Mouse (Mus musculus): Measurements from ENCODE around the gene Shroom3. TPM values are rescaled to one million over a fixed set of nuclear protein-coding genes. Genes with fewer than 3 reads are reported as not detected.

Shroom3 gene
- total RNA-seq, 2 experiments from 2014 or later: not detected

DNA sequence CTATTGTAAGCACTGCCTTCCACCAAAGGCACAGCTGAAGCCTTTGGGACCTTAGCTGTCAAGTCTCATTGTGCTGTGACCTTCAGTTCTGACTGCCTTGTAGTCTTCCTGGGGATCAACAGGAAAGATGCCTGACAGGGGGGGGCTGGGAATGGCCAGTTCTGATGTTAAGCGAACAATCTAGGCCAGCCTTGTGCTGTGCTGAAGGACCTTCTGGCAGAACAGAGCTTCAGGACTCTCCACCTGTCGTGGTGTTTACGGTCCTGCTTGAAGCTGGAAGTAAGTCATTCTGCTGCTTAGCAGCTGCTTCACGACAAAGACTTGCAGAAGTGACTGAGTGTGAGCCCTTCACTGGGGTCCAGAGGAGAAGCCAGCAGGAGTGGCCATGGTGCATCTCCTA, 156.1 kb downstream of the Shroom3 start:
- no peak for ATAC-seq (replicated peaks; ENCODE audit: low FRiP score, poor library complexity, severe bottlenecking)

- ATAC-seq (replicated peaks; ENCODE audit: low FRiP score, poor library complexity, severe bottlenecking): no peak
Observed at GRCm38 (mm10) chr5:92841474-92841873, 158.2 kb downstream of the Shroom3 start.

DNA sequence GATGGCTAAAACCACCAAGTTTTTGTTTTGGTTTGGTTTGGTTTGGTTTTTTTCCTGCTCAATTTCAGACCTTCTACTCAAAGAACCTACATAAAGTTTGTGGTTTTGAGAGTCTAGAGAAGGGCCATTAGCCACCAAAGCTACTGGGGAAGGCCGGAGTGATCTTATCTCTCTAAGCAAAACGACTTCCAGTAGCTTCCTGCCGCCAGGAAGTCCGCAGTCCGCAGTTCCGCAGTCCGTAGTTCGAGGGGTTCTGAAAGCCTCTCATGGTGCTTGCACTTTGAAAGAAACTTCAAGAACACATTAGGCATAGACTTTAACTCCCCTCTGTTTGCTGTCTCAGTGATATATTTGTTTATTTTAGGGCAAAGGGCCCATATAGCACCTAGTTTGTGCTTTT, 159.2 kb downstream of the Shroom3 start:
- ATAC-seq (replicated peaks; ENCODE audit: low FRiP score, poor library complexity, severe bottlenecking): no peak

DNA sequence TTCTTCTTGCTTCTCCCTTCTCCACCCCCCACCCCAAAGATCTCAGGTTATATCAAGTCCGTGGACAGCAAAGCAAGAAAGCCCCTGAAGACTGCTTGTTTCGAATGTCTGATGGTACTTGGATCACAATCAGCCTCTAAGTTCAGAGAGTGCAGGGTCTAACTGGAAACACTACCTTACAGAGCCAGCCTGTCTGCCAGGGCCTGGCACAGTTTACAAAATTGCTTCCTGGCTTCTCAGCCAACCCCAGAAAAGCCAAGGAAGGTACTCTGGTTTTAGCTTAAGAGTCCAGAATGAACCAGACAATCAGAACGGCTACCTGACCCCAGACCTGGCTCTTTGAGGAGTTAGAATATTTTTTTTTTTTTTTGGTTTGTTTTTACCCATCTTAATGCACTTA, 159.6 kb downstream of the Shroom3 start:
- ATAC-seq (replicated peaks; ENCODE audit: low FRiP score, poor library complexity, severe bottlenecking): no peak

DNA sequence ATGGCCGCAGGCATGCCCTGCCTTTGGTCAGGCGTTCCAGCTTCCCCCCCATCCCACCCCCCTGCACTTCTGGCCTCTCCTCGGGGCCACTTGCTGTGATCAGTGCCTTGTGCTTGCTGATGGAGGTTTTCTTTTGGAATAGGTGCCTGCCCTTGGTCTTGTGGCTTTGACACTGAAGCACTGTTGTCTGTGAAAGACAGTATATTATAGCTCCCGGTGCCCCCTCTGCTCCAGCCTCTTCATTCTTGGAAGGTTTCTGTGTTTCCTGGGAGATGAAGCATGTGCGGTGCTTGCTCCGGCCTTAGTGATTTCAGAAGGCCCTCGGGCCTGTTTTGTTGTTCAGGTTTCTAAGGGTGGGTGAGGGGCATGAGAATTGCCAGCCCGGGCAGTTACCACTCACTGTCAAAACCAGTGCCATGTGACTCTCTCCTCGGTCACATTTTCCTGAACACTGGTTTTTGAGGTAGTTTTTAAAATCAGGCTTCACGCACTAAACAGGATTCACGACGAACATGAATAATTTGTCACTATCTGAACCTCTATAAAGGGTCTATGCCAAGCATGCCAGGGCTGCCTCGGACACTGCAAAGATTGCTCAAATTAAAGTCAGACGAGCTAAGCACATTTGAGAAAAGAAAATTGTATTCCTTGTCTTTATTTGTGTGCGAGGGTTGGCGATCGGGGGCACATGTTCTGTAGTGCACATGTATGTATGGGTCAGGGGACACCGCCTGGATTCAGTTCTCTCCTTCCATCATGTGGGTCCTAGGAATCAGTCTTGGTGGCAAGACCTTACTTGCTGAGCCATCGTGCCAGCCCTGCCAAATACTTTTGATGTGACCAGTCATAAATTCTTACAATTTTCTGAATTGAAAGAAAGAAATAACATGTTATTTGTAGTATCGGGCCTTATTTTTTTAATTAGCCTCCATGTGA, 160.9 kb downstream of the Shroom3 start:
- ATAC-seq (replicated peaks; ENCODE audit: low FRiP score, poor library complexity, severe bottlenecking): no peak

DNA sequence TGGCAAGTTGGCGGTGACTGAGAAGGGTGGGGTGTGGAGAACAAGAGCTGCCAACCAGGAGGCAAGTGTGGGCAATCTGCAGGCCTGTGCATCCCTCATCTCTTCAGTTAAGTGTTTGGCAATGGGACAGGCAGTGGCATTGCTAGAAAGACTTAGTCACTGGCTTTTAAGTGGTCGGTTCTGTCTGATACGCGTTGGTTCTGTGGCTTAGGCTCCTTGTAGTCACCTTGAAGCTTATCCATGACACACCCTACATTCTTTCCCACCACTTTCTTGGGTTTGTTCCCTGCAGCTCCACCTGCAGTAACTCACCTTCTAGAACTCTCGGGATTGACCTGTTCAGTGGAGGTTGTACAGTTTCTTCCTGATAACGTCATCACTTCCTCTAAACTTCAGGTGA, 166.5 kb downstream of the Shroom3 start:
- ATAC-seq (replicated peaks; ENCODE audit: low FRiP score, poor library complexity, severe bottlenecking): no peak

- ATAC-seq (replicated peaks; ENCODE audit: low FRiP score, poor library complexity, severe bottlenecking): no peak
Observed at GRCm38 (mm10) chr5:92850925-92851324, 167.7 kb downstream of the Shroom3 start.

- ATAC-seq (replicated peaks; ENCODE audit: low FRiP score, poor library complexity, severe bottlenecking): no peak
Observed at GRCm38 (mm10) chr5:92854983-92855382, 171.7 kb downstream of the Shroom3 start.

GRCm38 (mm10) chr5:92856346-92856745, 173.1 kb downstream of the Shroom3 start:
- ATAC-seq (replicated peaks; ENCODE audit: low FRiP score, poor library complexity, severe bottlenecking): no peak

- no peak for ATAC-seq (replicated peaks; ENCODE audit: low FRiP score, poor library complexity, severe bottlenecking)
Observed at GRCm38 (mm10) chr5:92857177-92857576, 173.9 kb downstream of the Shroom3 start.

DNA sequence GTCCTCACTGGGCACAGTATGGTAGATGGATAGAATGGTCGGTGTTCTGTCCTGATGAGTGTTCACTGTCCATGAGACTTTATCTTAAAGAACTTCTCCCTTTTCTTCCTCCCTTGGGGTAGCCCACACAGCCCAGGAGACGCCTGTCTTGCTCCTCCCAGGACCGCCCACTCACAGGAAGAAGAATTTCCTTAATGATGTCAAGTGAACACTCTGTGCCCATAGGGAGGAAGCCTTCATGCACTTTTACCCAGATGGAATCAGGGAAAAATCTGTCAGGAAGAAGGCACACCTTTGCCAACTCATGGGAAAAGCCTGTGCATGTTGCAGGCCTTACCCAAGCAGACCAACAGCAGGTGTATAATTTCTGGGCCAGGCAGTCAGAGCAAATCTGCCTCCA, 174.9 kb downstream of the Shroom3 start:
- ATAC-seq (replicated peaks; ENCODE audit: low FRiP score, poor library complexity, severe bottlenecking): no peak

DNA sequence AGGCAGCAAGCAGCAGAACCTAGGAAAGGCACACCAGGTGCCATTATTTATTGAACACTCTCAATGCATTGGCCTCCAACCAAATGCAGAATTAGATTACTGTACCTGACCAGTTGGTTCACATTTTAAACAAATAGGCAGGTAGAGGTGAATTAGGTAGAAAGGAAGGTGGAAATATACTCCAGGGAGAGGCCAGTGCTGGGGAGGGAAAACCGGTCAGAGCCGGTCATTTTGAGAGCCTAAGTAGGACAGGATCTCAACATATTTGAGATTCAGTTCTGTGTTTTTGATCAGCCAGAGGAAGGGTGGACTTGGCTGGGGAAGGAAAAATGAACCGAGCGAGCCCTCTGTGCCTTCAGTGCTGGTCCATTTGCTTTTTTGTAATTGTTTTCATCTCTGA, 175.3 kb downstream of the Shroom3 start:
- ATAC-seq (replicated peaks; ENCODE audit: low FRiP score, poor library complexity, severe bottlenecking): no peak

DNA sequence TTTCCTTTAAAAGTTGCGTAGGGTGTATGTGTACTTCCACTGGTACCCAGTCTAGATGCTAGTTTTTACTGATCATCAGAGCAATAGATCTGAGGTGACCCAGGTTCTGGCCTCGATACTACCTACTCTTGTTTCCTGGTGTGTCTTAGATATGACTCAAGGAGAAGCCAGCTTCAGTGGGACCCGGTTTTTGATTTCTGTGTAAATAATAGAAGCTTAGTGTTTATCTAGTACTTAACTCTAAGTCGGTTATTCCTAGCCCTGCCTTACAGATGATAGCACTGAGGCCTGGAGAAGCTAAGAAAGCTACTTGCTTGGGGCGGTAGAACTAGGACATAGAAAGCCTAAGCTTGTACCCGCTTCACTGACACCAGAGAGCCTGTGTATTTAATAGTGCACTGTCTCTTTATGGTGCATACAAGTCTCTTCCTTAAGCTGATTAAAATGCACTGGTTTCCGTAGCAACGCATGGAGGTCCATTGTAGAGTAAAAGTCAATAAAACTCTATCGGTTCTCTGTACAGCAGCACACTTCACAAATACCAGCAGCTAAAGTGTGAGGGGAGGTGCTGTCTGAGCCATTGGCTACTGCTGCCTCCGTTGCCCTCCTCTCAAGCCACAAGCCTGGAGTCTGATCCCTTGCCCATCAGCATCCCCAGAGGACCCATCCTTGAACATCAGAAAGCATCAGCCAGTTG, 178.3 kb downstream of the Shroom3 start:
- ATAC-seq (replicated peaks; ENCODE audit: low FRiP score, poor library complexity, severe bottlenecking): no peak

GRCm38 (mm10) chr5:92865090-92865489, 181.9 kb downstream of the Shroom3 start:
- no peak for ATAC-seq (replicated peaks; ENCODE audit: low FRiP score, poor library complexity, severe bottlenecking)

DNA sequence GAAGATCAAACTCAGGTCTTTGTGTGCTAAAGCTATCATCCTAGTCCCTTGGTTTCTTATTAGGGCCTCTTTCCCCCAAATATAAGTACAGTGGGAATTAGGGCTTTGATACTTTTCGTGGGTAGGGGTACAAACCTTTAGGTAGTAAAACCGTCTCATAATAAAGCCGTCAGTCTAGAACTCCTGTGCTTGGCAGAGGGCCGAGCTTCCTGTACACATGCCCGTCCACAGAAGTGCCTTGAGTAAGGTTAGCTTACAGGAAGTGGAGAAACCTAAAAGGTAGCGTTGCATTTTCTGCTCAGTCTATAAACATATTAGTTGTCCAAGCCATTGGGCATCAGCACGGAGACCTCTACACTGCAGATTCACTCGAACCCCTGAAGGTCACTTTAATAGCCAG, 183.3 kb downstream of the Shroom3 start:
- ATAC-seq (replicated peaks; ENCODE audit: low FRiP score, poor library complexity, severe bottlenecking): no peak

DNA sequence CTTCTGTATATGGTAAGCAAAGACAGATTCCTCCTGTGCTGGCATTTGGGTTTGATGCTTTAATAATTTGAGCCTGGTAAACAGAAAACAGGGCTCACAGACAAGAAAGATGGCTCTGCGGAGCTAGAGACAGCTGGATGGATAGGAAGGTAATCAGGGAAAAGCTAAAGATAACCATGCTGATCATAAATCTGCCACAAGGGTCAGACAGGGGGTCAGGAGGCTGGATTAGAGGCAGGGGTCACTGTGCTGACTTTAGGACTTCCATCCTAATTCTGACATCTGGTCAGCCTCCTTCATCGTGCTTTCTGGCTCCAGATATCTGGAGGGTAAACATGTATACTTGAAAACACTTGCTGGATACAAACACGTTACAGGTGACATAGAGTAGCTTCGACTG, 184.0 kb downstream of the Shroom3 start:
- no peak for ATAC-seq (replicated peaks; ENCODE audit: low FRiP score, poor library complexity, severe bottlenecking)

- no peak for ATAC-seq (replicated peaks; ENCODE audit: low FRiP score, poor library complexity, severe bottlenecking)
Observed at GRCm38 (mm10) chr5:92868231-92868630, 185.0 kb downstream of the Shroom3 start.

- no peak for ATAC-seq (replicated peaks; ENCODE audit: low FRiP score, poor library complexity, severe bottlenecking)
Observed at GRCm38 (mm10) chr5:92871048-92871447, 187.8 kb downstream of the Shroom3 start.

GRCm38 (mm10) chr5:92872182-92872581, 188.9 kb downstream of the Shroom3 start:
- no peak for ATAC-seq (replicated peaks; ENCODE audit: low FRiP score, poor library complexity, severe bottlenecking)

DNA sequence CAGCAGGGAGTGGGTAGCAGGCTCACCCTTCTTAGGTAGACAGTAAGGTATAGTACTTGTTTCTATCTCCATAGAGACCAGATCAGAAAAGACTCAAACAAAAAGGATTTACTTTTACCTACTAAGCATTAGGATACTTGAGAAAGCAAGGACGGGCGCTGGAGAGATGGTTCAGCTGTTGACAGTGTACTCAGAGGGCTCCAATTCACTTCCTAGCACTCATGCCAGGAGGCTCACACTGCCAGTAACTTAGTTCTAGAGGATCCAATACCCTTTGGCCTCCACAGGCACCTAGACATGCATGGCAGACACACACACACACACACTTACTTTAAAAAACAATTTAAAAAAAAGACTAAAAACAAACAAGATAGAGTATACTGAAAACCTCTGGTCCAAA, 189.8 kb downstream of the Shroom3 start:
- ATAC-seq (replicated peaks; ENCODE audit: low FRiP score, poor library complexity, severe bottlenecking): no peak

- no peak for ATAC-seq (replicated peaks; ENCODE audit: low FRiP score, poor library complexity, severe bottlenecking)
Observed at GRCm38 (mm10) chr5:92873518-92873917, 190.3 kb downstream of the Shroom3 start.
